In the genomic region with DNA sequence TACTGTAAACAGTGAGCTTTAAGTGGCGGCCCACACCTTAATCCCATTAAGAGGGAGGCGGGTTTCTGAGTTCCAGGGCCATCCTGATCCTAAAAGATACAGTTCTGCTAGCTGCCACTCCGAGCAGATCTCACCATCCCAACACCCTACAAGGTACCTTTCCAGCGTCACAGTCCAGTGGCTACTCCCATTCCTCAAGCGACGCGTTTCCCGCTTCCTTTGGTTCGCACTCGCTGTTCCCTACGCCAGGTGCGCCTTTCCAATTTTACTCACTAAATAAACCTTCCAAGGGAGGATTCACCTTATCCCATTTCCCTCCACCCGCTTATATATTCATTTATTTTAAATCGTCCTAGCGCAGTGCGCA, we compare ENCODE assay signal across 1 mouse cellular context.
TF ChIP-seq lines count a peak whose summit lies in the region.

No protein-coding gene starts in this region.

TF ChIP-seq in MEL, 35 proteins besides CTCF, POLR2A, EP300 and RAD21 (continued from another document):
- TF ChIP-seq MAZ (IDR thresholded peaks at IDR 0.05; ENCODE audit: low read depth, low read length) (no peak), KAT2A (conservative IDR thresholded peaks at IDR 0.05; ENCODE audit: low read depth, low read length) (no peak), MXI1 (IDR thresholded peaks at IDR 0.05; ENCODE audit: low read depth, low read length) (no peak), CHD1 (IDR thresholded peaks at IDR 0.05; ENCODE audit: low read depth, low read length) (no peak), POLR2AphosphoS2 (IDR thresholded peaks at IDR 0.05; ENCODE audit: low read length) (no peak), JUND (IDR thresholded peaks at IDR 0.05; ENCODE audit: low read depth, low read length) (no peak)
